Mouse (Mus musculus) MEL (cell line): ENCODE data around the gene Cnst. TPM values are rescaled to one million over a fixed set of nuclear protein-coding genes. Genes with fewer than 3 reads are reported as not detected.

Experiments used
- DNase-seq: peaks from one replicate; pipeline ENCODE4 v3.0.0; 2011; ENCODE audit warnings: low read depth, low spot score
- H3K27ac ChIP-seq: 2 replicates; pipeline ENCODE4 v1.5.1; 2012; ENCODE audit warnings: low read depth, mild to moderate bottlenecking, control low read depth, low read length, moderate library complexity; ENCODE audit not compliant: control insufficient read depth
- H3K27me3 ChIP-seq, 2 experiments: fragments of 150-350 bp in 1 of 2; sonication (generic) in 1 of 2; 2 replicates each; pipeline ENCODE4 v1.6.1; 2012; ENCODE audit warnings: low read length in 2 of 2, mild to moderate bottlenecking in 2 of 2, improper control_type of control experiment in 1 of 2, moderate library complexity in 1 of 2; ENCODE audit not compliant: insufficient read depth in 2 of 2, control insufficient read depth in 1 of 2
- H3K36me3 ChIP-seq, 2 experiments: 2 replicates each; pipeline ENCODE4 v1.6.1; 2012 to 2014; ENCODE audit warnings: low read length in 2 of 2, improper control_type of control experiment in 1 of 2, inconsistent platforms in 1 of 2, mild to moderate bottlenecking in 1 of 2; ENCODE audit not compliant: insufficient read depth in 2 of 2, control insufficient read depth in 1 of 2
- H3K4me1 ChIP-seq, 2 experiments: fragments of 150-350 bp in 1 of 2; sonication (generic) in 1 of 2; 2 replicates each; pipeline ENCODE4 v1.6.1; 2012; ENCODE audit warnings: low read length in 2 of 2, improper control_type of control experiment in 1 of 2, mild to moderate bottlenecking in 1 of 2; ENCODE audit not compliant: insufficient read depth in 2 of 2, control insufficient read depth in 1 of 2
- H3K4me3 ChIP-seq, 2 experiments: fragments of 150-350 bp in 1 of 2; sonication (generic) in 1 of 2; 2 replicates each; pipeline ENCODE4 v1.5.1; 2012; ENCODE audit warnings: low read depth in 2 of 2, low read length in 2 of 2, mild to moderate bottlenecking in 2 of 2, moderate library complexity in 2 of 2, control low read depth in 1 of 2, improper control_type of control experiment in 1 of 2; ENCODE audit not compliant: control insufficient read depth in 1 of 2, insufficient read depth in 1 of 2
- H3K79me2 ChIP-seq: 2 replicates; pipeline ENCODE4 v1.6.1; 2012; ENCODE audit warnings: mild to moderate bottlenecking, low read length, moderate library complexity; ENCODE audit not compliant: control insufficient read depth, poor library complexity, insufficient read depth
- H3K9ac ChIP-seq: 2 replicates; pipeline ENCODE4 v1.6.1; 2012; ENCODE audit warnings: low read depth, mild to moderate bottlenecking, control low read depth, low read length, moderate library complexity; ENCODE audit not compliant: control insufficient read depth, poor library complexity, severe bottlenecking
- H3K9me3 ChIP-seq: fragments of 150-350 bp; sonication (generic); replicated peaks from 2 replicates; pipeline ENCODE4 v1.6.1; 2012; ENCODE audit warnings: mild to moderate bottlenecking, low read length, improper control_type of control experiment, moderate library complexity; ENCODE audit not compliant: insufficient read depth
- BHLHE40 ChIP-seq: IDR thresholded peaks from 2 replicates; pipeline ENCODE4 v1.6.1; 2012; ENCODE audit warnings: low read depth, mild to moderate bottlenecking, inconsistent platforms, low read length, improper control_type of control experiment, borderline replicate concordance
- CHD1 ChIP-seq: IDR thresholded peaks from 2 replicates; pipeline ENCODE4 v1.6.1; 2012; ENCODE audit warnings: low read depth, mild to moderate bottlenecking, inconsistent platforms, low read length, improper control_type of control experiment
- CHD2 ChIP-seq: IDR thresholded peaks from 2 replicates; pipeline ENCODE4 v1.6.1; 2011; ENCODE audit warnings: low read length, improper control_type of control experiment
- E2F4 ChIP-seq: IDR thresholded peaks from 2 replicates; pipeline ENCODE4 v1.6.1; 2011; ENCODE audit warnings: low read depth, low read length, improper control_type of control experiment, borderline replicate concordance
- EP300 ChIP-seq, 2 experiments: IDR thresholded peaks; 2 replicates each; pipeline ENCODE4 v1.6.1; 2011; ENCODE audit warnings: improper control_type of control experiment in 2 of 2, low read length in 2 of 2, low read depth in 1 of 2, mild to moderate bottlenecking in 1 of 2
- ETS1 ChIP-seq: IDR thresholded peaks from 2 replicates; pipeline ENCODE4 v1.6.1; 2012; ENCODE audit warnings: low read depth, mild to moderate bottlenecking, inconsistent platforms, low read length, improper control_type of control experiment, moderate library complexity
- GABPA ChIP-seq: IDR thresholded peaks from 2 replicates; pipeline ENCODE4 v1.6.1; 2012; ENCODE audit warnings: low read depth, mild to moderate bottlenecking, inconsistent platforms, low read length, improper control_type of control experiment, moderate library complexity
- GATA1 ChIP-seq: IDR thresholded peaks from 2 replicates; pipeline ENCODE4 v1.6.1; 2011; ENCODE audit warnings: low read depth, low read length, improper control_type of control experiment
- JUND ChIP-seq: IDR thresholded peaks from 2 replicates; pipeline ENCODE4 v1.6.1; 2011; ENCODE audit warnings: low read depth, mild to moderate bottlenecking, improper control_type of control experiment, low read length
- MAFK ChIP-seq: IDR thresholded peaks from 2 replicates; pipeline ENCODE4 v1.6.1; 2011; ENCODE audit warnings: low read depth, mild to moderate bottlenecking, low read length, improper control_type of control experiment, borderline replicate concordance
- MAZ ChIP-seq: IDR thresholded peaks from 2 replicates; pipeline ENCODE4 v1.6.1; 2012; ENCODE audit warnings: low read depth, mild to moderate bottlenecking, inconsistent platforms, low read length, improper control_type of control experiment
- MYB ChIP-seq: IDR thresholded peaks from 2 replicates; pipeline ENCODE4 v1.6.1; 2011; ENCODE audit warnings: mild to moderate bottlenecking, low read depth, low read length, improper control_type of control experiment
- NELFE ChIP-seq: IDR thresholded peaks from 2 replicates; pipeline ENCODE4 v1.6.1; 2011; ENCODE audit warnings: low read depth, low read length, improper control_type of control experiment
- NRF1 ChIP-seq: IDR thresholded peaks from 2 replicates; pipeline ENCODE4 v1.6.1; 2014; ENCODE audit warnings: low read depth, mild to moderate bottlenecking, inconsistent platforms, low read length, improper control_type of control experiment, moderate library complexity; ENCODE audit not compliant: poor library complexity, insufficient read depth, severe bottlenecking
- POLR2A ChIP-seq, 2 experiments: IDR thresholded peaks; 2 replicates each; pipeline ENCODE4 v1.6.1; 2011 to 2012; ENCODE audit warnings: low read length in 2 of 2, mild to moderate bottlenecking in 2 of 2, control low read depth in 1 of 2, improper control_type of control experiment in 1 of 2, low read depth in 1 of 2, moderate library complexity in 1 of 2; ENCODE audit not compliant: control insufficient read depth in 1 of 2, insufficient read depth in 1 of 2, poor library complexity in 1 of 2
- POLR2AphosphoS2 ChIP-seq: IDR thresholded peaks from 2 replicates; pipeline ENCODE4 v1.6.1; 2011; ENCODE audit warnings: low read length, improper control_type of control experiment
- RAD21 ChIP-seq: IDR thresholded peaks from 2 replicates; pipeline ENCODE4 v1.6.1; 2011; ENCODE audit warnings: mild to moderate bottlenecking, low read depth, low read length, improper control_type of control experiment
- RCOR1 ChIP-seq: IDR thresholded peaks from 2 replicates; pipeline ENCODE4 v1.6.1; 2012; ENCODE audit warnings: low read depth, mild to moderate bottlenecking, inconsistent platforms, low read length, improper control_type of control experiment
- SIN3A ChIP-seq: IDR thresholded peaks from 2 replicates; pipeline ENCODE4 v1.6.1; 2012; ENCODE audit warnings: low read length, improper control_type of control experiment, inconsistent platforms
- SMC3 ChIP-seq: IDR thresholded peaks from 2 replicates; pipeline ENCODE4 v1.6.1; 2011; ENCODE audit warnings: low read depth, low read length, improper control_type of control experiment
- TBP ChIP-seq: IDR thresholded peaks from 2 replicates; pipeline ENCODE4 v1.8.0; 2011; ENCODE audit warnings: low read depth, low read length, improper control_type of control experiment
- TCF12 ChIP-seq: IDR thresholded peaks from 2 replicates; pipeline ENCODE4 v1.6.1; 2014; ENCODE audit warnings: low read depth, mild to moderate bottlenecking, inconsistent platforms, low read length, improper control_type of control experiment, moderate library complexity
- USF1 ChIP-seq: IDR thresholded peaks from 2 replicates; pipeline ENCODE4 v1.6.1; 2014; ENCODE audit warnings: low read depth, mild to moderate bottlenecking, inconsistent platforms, low read length, improper control_type of control experiment, moderate library complexity
- USF2 ChIP-seq, 2 experiments: IDR thresholded peaks; 2 replicates each; pipeline ENCODE4 v1.6.1; 2011 to 2012; ENCODE audit warnings: improper control_type of control experiment in 2 of 2, low read length in 2 of 2, borderline replicate concordance in 1 of 2, inconsistent platforms in 1 of 2, low read depth in 1 of 2, mild to moderate bottlenecking in 1 of 2; ENCODE audit not compliant: insufficient read depth in 1 of 2
- ZC3H11A ChIP-seq: IDR thresholded peaks from 2 replicates; pipeline ENCODE4 v1.6.1; 2012; ENCODE audit warnings: low read depth, mild to moderate bottlenecking, inconsistent platforms, low read length, improper control_type of control experiment
- ZMIZ1 ChIP-seq: IDR thresholded peaks from 2 replicates; pipeline ENCODE4 v1.6.1; 2012; ENCODE audit warnings: low read depth, mild to moderate bottlenecking, inconsistent platforms, low read length, improper control_type of control experiment, moderate library complexity
- polyA plus RNA-seq, 2 experiments: library from polyadenylated mRNA; stranded (reverse) in 1 of 2; unstranded in 1 of 2; fragments of >175 nt in 1 of 2; fragments of >200 nt in 1 of 2; gene quantifications; 2 replicates each; pipeline versions ENCODE4 v1.2.1 to v1.2.4; 2012; ENCODE audit warnings: low replicate concordance in 2 of 2, low read depth in 1 of 2; ENCODE audit not compliant: insufficient read length in 2 of 2, insufficient read depth in 1 of 2, missing spikeins in 1 of 2
- total RNA-seq: library from RNA; depleted of rRNA; stranded (reverse); fragments of 300-350 nt; gene quantifications from 2 replicates; pipeline ENCODE4 v1.2.3, GENCODE M21; 2012

Gene Cnst
- total and polyA plus RNA-seq, 3 experiments, result 10.4 to 12.1 TPM; not detected in 1

DNA sequence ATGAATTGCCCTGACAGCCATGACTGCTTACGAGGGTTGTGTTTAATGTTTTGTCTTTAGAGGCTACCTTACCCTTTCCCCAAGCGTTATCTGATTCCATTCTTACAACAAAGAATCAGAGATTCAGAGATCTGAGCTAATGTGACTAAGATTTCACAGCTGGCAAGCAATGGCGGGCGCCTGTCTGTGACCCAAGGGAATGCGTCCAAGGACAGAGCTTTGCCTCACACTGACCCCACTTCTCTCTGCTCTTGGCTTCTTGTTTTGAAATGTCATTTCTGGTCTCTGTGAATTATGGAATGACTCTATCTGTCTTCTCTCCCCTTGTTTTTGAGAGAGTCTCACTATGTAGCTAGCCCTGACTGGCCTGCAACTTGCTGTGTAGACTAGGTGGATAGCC lies 17.8 kb downstream of the Cnst start:
- H3K36me3 ChIP-seq, result peaks cover 0 to 16% of the 10 kb centered on the region in 2 experiments; a peak in 2 of 4 replicates
- H3K4me1 ChIP-seq, result peaks cover 0 to 17% of the 10 kb centered on the region in 2 experiments
- H3K27ac ChIP-seq, result no peak overlapping the region
- no peaks in the 10 kb centered on the region for H3K27me3 ChIP-seq
- H3K9me3 ChIP-seq, result no peaks in the 10 kb centered on the region
- 0 out of 2 replicates have a peak, but pooled peaks cover 1% of the 10 kb centered on the region for H3K79me2 ChIP-seq
- no peak overlapping the region for H3K4me3 ChIP-seq
- H3K9ac ChIP-seq, result no peak overlapping the region
- no peak for DNase-seq
- no peak for TF ChIP-seq NELFE
- TF ChIP-seq USF2 (IDR thresholded peaks at IDR 0.05; ENCODE audit: borderline replicate concordance in 1 of 2, insufficient read depth in 1 of 2, low read depth in 1 of 2, low read length in 2 of 2), result no peak
- TF ChIP-seq MYB, result no peak
- no peak for TF ChIP-seq MAZ
- no peak for TF ChIP-seq JUND
- TF ChIP-seq GATA1, result no peak
- no peak for TF ChIP-seq BHLHE40
- TF ChIP-seq NRF1, result no peak
- no peak for TF ChIP-seq TBP
- no peak for TF ChIP-seq TCF12
- no peak for TF ChIP-seq MAFK
- no peak for TF ChIP-seq USF1
- no peak for TF ChIP-seq E2F4
- TF ChIP-seq RAD21, result no peak
- TF ChIP-seq RCOR1, result no peak

DNA sequence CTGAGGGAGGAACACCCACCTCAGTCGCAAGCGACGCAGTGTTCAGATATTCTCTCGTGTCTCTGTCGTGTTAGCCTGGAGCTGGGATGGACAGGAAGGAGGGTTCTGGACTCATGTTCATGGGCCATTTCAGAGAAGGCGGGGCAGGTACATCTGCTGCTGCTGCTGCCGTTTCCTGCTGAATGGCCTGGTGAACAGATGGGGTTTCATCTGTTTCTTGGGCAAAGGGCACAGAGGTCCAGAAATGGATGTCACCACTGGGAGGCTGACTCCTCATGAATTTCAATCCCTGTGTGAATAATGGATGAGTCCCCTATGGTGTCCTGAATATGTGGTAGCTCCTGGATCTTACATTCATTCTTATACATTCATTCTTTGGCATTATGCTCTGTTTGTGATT lies 21.4 kb downstream of the Cnst start:
- Histone ChIP-seq H3K9ac (no peak overlapping the region), H3K27ac (no peak overlapping the region), H3K79me2 (0 out of 2 replicates have a peak, but pooled peaks cover 1% of the 10 kb centered on the region), H3K4me3 (no peak overlapping the region), H3K36me3 (peaks cover 0 to 15% of the 10 kb centered on the region in 2 experiments; a peak in 2 of 4 replicates)
- no peak for DNase-seq
- TF ChIP-seq ZC3H11A (no peak), SMC3 (no peak), TBP (no peak), RAD21 (no peak), RCOR1 (no peak), ZMIZ1 (no peak), POLR2AphosphoS2 (no peak), MYB (no peak), SIN3A (no peak), TCF12 (no peak), USF1 (no peak), CHD2 (no peak), POLR2A (IDR thresholded peaks at IDR 0.05; ENCODE audit: control insufficient read depth in 1 of 2, insufficient read depth in 1 of 2, low read depth in 1 of 2, low read length in 2 of 2, poor library complexity in 1 of 2) (no peak), CHD1 (no peak), ETS1 (no peak), E2F4 (no peak), EP300 (IDR thresholded peaks at IDR 0.05; ENCODE audit: low read depth in 1 of 2, low read length in 2 of 2) (no peak), GABPA (no peak)
- TF ChIP-seq, all 39 proteins: peak for 0
- Histone ChIP-seq H3K27me3 (no peaks in the 10 kb centered on the region), H3K4me1 (peaks cover 4 to 12% of the 10 kb centered on the region in 2 experiments; a peak in 3 of 4 replicates), H3K9me3 (no peaks in the 10 kb centered on the region)
